ENCODE assay signal across 24 mouse cellular contexts in genomic region chr17:87357506-87357905, GRCm38 (mm10).
"Had no signal": no experiment of that assay in that cellular context is flagged by ENCODE, and none has a peak within 500 bp of the region (broad histone marks: within the 10 kb centered on the region; RNA-seq: fewer than 3 reads in every experiment).

No protein-coding gene starts in this region.

- H3K27ac ChIP-seq: heart, adult 2 months; heart, embryonic 15.5 days; hindbrain, embryonic 13.5 days; hindbrain, embryonic 15.5 days; hindbrain, postnatal 0 days; kidney, postnatal 0 days; limb, embryonic 13.5 days; limb, embryonic 15.5 days; liver, embryonic 12.5 days; liver, embryonic 14.5 days had no signal

- H3K4me2 ChIP-seq: heart, embryonic 12.5 days; heart, embryonic 15.5 days; hindbrain, embryonic 13.5 days; hindbrain, embryonic 15.5 days; limb, embryonic 13.5 days; limb, embryonic 15.5 days; liver, embryonic 12.5 days had no signal

- ATAC-seq: hindbrain, postnatal 0 days; liver, embryonic 12.5 days had no signal

- H3K36me3 ChIP-seq: heart, embryonic 10.5 days; heart, embryonic 12.5 days; heart, embryonic 15.5 days; hindbrain, embryonic 13.5 days; hindbrain, embryonic 15.5 days; limb, embryonic 13.5 days; limb, embryonic 15.5 days had no signal

- DNase-seq: gastrocnemius, postnatal 14 days; gastrocnemius, postnatal 36 days; heart, adult 11 months; heart, adult 2 months; heart, postnatal 14 days; heart, postnatal 36 days; kidney, adult 18-20 months; kidney, adult 8-10 months; kidney, postnatal 14 days; kidney, postnatal 36 days; layer of hippocampus, adult 9-11 months; layer of hippocampus, postnatal 36 days; left cerebral cortex, postnatal 4 days had no signal

- H3K9me3 ChIP-seq: heart, embryonic 10.5 days; heart, embryonic 12.5 days; heart, embryonic 15.5 days; hindbrain, embryonic 13.5 days; hindbrain, embryonic 15.5 days; limb, embryonic 13.5 days; limb, embryonic 15.5 days; liver, embryonic 12.5 days had no signal

- H3K27me3 ChIP-seq: heart, embryonic 12.5 days; heart, embryonic 15.5 days; hindbrain, embryonic 13.5 days; hindbrain, embryonic 15.5 days; liver, embryonic 12.5 days had no signal

- H3K9ac ChIP-seq: heart, embryonic 12.5 days; heart, embryonic 15.5 days; hindbrain, embryonic 13.5 days; hindbrain, embryonic 15.5 days; limb, embryonic 13.5 days; limb, embryonic 15.5 days; liver, embryonic 12.5 days; liver, embryonic 14.5 days had no signal

- H3K4me3 ChIP-seq: heart, adult 2 months; heart, embryonic 10.5 days; heart, embryonic 12.5 days; heart, embryonic 15.5 days; hindbrain, embryonic 13.5 days; hindbrain, embryonic 15.5 days; limb, embryonic 13.5 days; limb, embryonic 15.5 days; liver, embryonic 12.5 days had no signal
